Mouse (Mus musculus): Measurements from ENCODE around the gene Arl4d.

- TF ChIP-seq NRF1 (IDR thresholded peaks at IDR 0.05; ENCODE audit: low read depth, low read length) (no peak), ZC3H11A (IDR thresholded peaks at IDR 0.05; ENCODE audit: low read depth, low read length) (no peak), SMC3 (IDR thresholded peaks at IDR 0.05; ENCODE audit: low read depth, low read length) (no peak), MAFK (IDR thresholded peaks at IDR 0.05; ENCODE audit: insufficient replicate concordance, low read length) (no peak), POLR2A (IDR thresholded peaks at IDR 0.05; ENCODE audit: low read depth, low read length) (no peak), MEF2A (IDR thresholded peaks at IDR 0.05; ENCODE audit: borderline replicate concordance, low read depth, low read length) (no peak), CTCF (conservative IDR thresholded peaks at IDR 0.05 in 1 of 2, IDR thresholded peaks at IDR 0.05 in 1 of 2; ENCODE audit: low read depth in 2 of 2, low read length in 2 of 2) (no peak), USF1 (IDR thresholded peaks at IDR 0.05; ENCODE audit: low read depth, low read length) (no peak)
Observed at GRCm38 (mm10) chr11:101690326-101690725, 25.0 kb downstream of the Arl4d start.

Data from CH12.LX (cell line).